Mouse (Mus musculus): ENCODE data around the gene B020011L13Rik.
"Not testable (repeated sequence)": the region's sequence is repeated elsewhere in the genome, so short reads cannot be mapped to it uniquely, and the experiment has no call there.

Gene B020011L13Rik

DNA sequence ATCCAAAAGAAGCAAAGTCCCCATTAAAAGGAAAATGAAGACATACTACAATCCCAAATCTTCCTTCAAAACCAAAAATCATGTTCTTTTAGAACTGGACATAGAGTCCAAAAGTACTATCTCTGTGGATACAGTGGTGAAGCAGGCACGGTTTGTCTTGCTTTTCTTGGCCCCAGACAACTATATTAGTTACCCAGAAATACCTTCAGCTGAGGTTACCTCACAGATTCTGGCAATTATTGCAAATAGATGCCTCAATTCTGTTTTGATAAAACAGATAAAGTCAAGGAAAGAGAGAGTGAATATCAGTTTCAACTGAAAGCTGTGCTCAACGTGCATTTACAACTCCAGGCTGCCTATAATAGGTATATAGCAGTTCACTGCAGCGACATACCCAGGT is at the start of gene B020011L13Rik:
Gene B020011L13Rik, plus strand, starts transcription at position 301 of the 400 bp plus-strand sequence.
- not testable (repeated sequence) for DNase-seq (ENCODE audit: low spot score)

DNA sequence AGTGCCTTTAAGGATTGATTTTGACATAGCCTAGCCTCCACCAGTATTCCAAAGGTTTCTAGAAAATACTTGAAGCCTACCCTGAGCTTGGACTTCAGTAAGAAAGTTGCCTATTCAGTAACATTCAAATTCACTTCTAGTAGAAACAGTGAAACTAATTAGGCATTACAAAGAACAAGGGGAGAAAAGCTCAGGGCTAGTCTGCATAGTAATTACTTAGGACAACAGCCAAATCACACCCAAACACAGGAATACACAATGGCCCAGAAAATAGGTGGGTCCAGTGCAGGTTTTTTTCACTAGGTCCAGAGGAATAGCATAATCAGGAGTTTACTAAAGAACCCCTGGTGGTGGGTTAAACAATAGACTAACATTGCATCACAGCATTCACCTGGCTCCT is 35.3 kb downstream of the B020011L13Rik start:
- DNase-seq (ENCODE audit: low spot score) = not testable (repeated sequence)

DNA sequence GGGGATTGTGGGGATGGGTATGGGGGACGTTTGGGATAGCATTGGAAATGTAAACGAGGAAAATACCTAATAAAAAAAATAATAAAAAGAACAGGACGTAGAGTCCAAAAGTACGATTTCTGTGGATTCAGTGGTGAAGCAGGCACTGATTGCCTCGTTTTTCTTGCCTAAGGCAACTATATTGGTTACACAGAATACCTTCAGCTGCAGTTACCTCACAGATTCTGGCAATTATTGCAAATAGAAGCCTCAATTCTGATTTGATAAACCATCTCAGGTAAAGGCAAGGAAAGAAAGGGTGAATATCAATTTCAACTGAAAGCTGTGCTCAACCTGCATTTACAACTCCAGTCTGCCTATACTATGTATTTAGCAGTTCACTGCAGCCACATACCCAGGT is 48.8 kb downstream of the B020011L13Rik start, which contains the start of gene Gm28360:
Gene Gm28360, plus strand, starts transcription at position 301 of the 400 bp plus-strand sequence.
- not testable (repeated sequence) for DNase-seq (ENCODE audit: low spot score)

DNA sequence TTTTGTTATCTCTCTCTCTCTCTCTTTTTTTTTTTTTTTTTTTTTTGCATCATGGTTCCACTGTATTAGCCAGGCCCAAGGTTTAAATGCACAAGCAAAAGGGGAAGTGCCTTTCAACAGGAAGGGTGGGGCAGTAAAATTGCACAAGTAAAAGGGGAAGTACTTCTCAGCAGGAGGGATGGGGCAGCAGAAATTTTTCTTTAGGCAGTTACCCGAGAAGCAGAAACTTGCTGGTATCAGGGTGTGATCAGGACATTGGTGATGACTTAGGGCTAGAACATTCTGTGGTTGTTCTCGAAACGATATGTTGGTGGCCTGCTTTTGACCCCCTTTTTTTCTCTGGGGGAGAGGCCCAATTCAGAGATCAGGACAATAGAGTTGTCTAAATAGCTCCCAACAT is 70.8 kb downstream of the B020011L13Rik start:
- not testable (repeated sequence) for DNase-seq (ENCODE audit: low spot score)
